Mouse (Mus musculus) limb, embryonic 14.5 days (tissue): ENCODE results near the gene Rnf187. TPM values are rescaled to one million over a fixed set of nuclear protein-coding genes. Genes with fewer than 3 reads are reported as not detected.
A peak's percentile ranks its signal among the peaks of the same experiment; 100 is the strongest.

ENCODE experiments used
- ATAC-seq: fragments of 200-750 bp; cut with Nextera tagmentation; 2 replicates; pipeline ENCODE4 v1.8.0; 2017; ENCODE audit warnings: low read depth, moderate number of reproducible peaks, moderate TSS enrichment; ENCODE audit not compliant: low FRiP score
- DNase-seq: peaks from one replicate; pipeline ENCODE4 v3.0.0-alpha.2; 2015; ENCODE audit warnings: low spot score
- H3K27ac ChIP-seq: fragments of 300-500 bp; sonication (generic); replicated peaks from 2 replicates; pipeline ENCODE4 v1.5.1; 2014; ENCODE audit warnings: low read depth, mild to moderate bottlenecking, low read length, moderate library complexity, mixed read lengths
- H3K27me3 ChIP-seq: fragments of 300-500 bp; sonication (generic); 2 replicates; pipeline ENCODE4 v1.6.1; 2014; ENCODE audit warnings: low read length, mixed read lengths; ENCODE audit not compliant: control insufficient read depth, insufficient read depth
- H3K36me3 ChIP-seq: fragments of 300-500 bp; sonication (generic); 2 replicates; pipeline ENCODE4 v1.6.1; 2014; ENCODE audit warnings: mild to moderate bottlenecking, low read length, moderate library complexity, mixed read lengths; ENCODE audit not compliant: control insufficient read depth, insufficient read depth
- H3K4me1 ChIP-seq: fragments of 300-500 bp; sonication (generic); 2 replicates; pipeline ENCODE4 v1.6.1; 2014; ENCODE audit warnings: antibody characterized with exemption, low read length, mixed read lengths; ENCODE audit not compliant: control insufficient read depth, insufficient read depth
- H3K4me2 ChIP-seq: fragments of 300-500 bp; sonication (generic); replicated peaks from 2 replicates; pipeline ENCODE4 v1.6.1; 2014; ENCODE audit warnings: low read depth, mild to moderate bottlenecking, low read length, moderate library complexity; ENCODE audit not compliant: severe bottlenecking
- H3K4me3 ChIP-seq: fragments of 300-500 bp; sonication (generic); replicated peaks from 2 replicates; pipeline ENCODE4 v1.5.1; 2014; ENCODE audit warnings: low read length
- H3K9ac ChIP-seq: fragments of 300-500 bp; sonication (generic); 2 replicates; pipeline ENCODE4 v1.6.1; 2014; ENCODE audit warnings: mild to moderate bottlenecking, low read depth, low read length, moderate library complexity; ENCODE audit not compliant: severe bottlenecking
- H3K9me3 ChIP-seq: fragments of 300-500 bp; sonication (generic); 2 replicates; pipeline ENCODE4 v1.6.1; 2016; ENCODE audit warnings: low read length; ENCODE audit not compliant: control insufficient read depth
- POLR2A ChIP-seq: fragments of 200-500 bp; IDR thresholded peaks from 2 replicates; pipeline ENCODE4 v1.8.0; 2012; ENCODE audit warnings: inconsistent platforms, mild to moderate bottlenecking, moderate library complexity, borderline replicate concordance; ENCODE audit not compliant: insufficient read depth, insufficient read length; ENCODE audit errors: extremely low read depth
- WGBS: fragments of 180-500 bp; shearing (Covaris S2); extraction: QIAGEN DNeasy Blood & Tissue Kit; methylation state at CpG from one replicate; pipeline ENCODE4 v1.1.7; 2014; 5-methylcytosine and 5-hydroxymethylcytosine counted together
- polyA plus RNA-seq, 2 experiments: library from polyadenylated mRNA; depleted of rRNA in 1 of 2; stranded (reverse) in 1 of 2; unstranded in 1 of 2; fragments of >200 nt; fragmentation: Nextera tagmentation in 1 of 2; extraction: Ambion mirVana in 1 of 2; gene quantifications; 2 replicates each; pipeline versions ENCODE4 v1.2.1 to v1.2.3; 2012 to 2014

Rnf187 gene
- polyA plus RNA-seq, 2 experiments: 248 to 284 TPM

DNA sequence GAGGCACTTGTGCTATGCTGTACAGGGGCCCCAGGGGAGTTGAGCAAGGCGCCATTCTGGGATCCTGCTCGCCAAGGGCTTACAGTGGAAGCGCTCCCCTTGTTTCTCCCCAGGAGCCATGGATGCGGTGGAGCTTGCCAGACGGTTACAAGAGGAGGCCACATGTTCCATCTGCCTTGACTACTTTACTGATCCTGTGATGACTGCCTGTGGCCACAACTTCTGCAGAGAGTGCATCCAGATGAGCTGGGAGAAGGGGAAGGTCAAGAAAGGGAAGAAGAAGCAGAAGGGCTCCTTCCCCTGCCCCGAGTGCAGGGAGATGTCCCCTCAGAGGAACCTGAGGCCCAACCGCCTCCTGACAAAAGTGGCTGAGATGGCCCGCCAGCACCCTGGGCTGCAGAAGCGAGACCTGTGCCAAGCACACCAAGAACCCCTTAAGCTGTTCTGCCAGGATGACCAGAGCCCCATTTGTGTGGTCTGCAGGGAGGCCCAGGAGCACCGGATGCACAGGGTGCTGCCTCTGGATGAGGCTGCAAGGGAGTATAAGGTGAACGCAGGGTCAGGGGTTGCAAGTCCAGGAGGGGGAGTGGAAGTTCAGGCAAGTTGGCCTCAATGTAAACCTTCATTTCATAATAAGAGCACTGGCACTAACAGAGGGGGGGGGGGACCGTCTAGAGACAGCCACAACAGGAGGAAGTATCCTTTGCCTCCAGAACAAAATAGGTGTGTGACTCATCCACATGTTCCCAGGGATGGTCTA, 26.5 kb upstream of the Rnf187 start:
- DNase-seq (no peak), ATAC-seq (no peak)
- H3K4me1 ChIP-seq: no peaks in the 10 kb centered on the region
- H3K4me2 ChIP-seq: no peak overlapping the region
- H3K9me3 ChIP-seq: no peaks in the 10 kb centered on the region
- no peak overlapping the region for H3K4me3 ChIP-seq
- no peak overlapping the region for H3K9ac ChIP-seq
- H3K27me3 ChIP-seq: 0 out of 2 replicates have a peak, but pooled peaks cover 4% of the 10 kb centered on the region
- peaks cover 3% of the 10 kb centered on the region for H3K36me3 ChIP-seq
- WGBS: 51% methylated on average over 12 of the region's 12 CpGs
- H3K27ac ChIP-seq: no peak overlapping the region
- TF ChIP-seq POLR2A: no peak

DNA sequence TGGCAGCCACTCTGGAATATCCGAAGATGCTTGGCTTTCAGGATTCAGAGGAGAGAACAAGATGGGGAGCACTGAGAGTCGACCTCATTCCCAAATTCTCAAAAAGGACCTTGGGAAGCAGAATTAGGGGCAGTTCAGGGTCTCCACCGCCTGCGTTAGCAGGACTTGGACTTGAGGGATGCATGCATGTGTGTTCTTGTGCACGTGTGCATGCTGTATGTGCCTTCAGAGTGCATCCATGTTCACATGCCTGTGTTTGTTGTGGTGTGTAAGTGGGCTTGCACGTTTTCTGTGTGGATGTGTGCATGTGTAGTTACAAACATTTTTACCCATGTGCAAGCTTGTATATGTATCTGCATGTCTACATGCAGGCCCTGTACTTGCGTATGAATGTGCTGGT, 25.5 kb upstream of the Rnf187 start:
- no peaks in the 10 kb centered on the region for H3K9me3 ChIP-seq
- no peaks in the 10 kb centered on the region for H3K36me3 ChIP-seq
- 0 out of 2 replicates have a peak, but pooled peaks cover 4% of the 10 kb centered on the region for H3K27me3 ChIP-seq
- no peak overlapping the region for H3K27ac ChIP-seq
- 0 out of 2 replicates have a peak, but pooled peaks cover 2% of the 10 kb centered on the region for H3K4me1 ChIP-seq
- DNase-seq (no peak), ATAC-seq (no peak)
- no peak overlapping the region for H3K4me3 ChIP-seq
- WGBS: 89% methylated on average over 7 of the region's 7 CpGs
- no peak for TF ChIP-seq POLR2A
- H3K4me2 ChIP-seq: no peak overlapping the region
- H3K9ac ChIP-seq: no peak overlapping the region

DNA sequence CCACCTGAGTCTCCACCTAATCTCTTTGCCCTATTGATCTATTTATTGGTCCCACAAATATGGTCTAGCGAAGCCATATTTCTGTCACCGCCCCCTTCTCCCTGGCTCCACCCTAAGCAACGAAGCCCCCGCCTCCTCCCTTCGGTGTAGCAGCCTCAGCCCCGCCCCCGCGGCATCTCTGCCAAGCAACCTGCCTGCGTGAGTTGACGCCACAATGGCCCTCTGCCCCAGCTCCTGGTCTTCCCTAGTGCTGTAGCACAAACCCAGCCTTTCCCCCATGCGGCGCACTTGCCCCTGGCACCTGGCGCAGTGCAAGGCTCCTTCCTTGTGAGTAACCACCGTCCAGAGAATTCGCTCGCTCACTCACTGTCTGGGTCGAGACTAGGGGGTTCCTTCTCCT, 24.8 kb upstream of the Rnf187 start:
- H3K27me3 ChIP-seq: 0 out of 2 replicates have a peak, but pooled peaks cover 4% of the 10 kb centered on the region
- TF ChIP-seq POLR2A: no peak
- H3K9me3 ChIP-seq: no peaks in the 10 kb centered on the region
- H3K4me1 ChIP-seq: 0 out of 2 replicates have a peak, but pooled peaks cover 2% of the 10 kb centered on the region
- H3K4me3 ChIP-seq: no peak overlapping the region
- WGBS: 36% methylated on average over 17 of the region's 17 CpGs
- H3K9ac ChIP-seq: no peak overlapping the region
- no peak overlapping the region for H3K27ac ChIP-seq
- no peak for ATAC-seq
- no peak overlapping the region for H3K4me2 ChIP-seq
- H3K36me3 ChIP-seq: no peaks in the 10 kb centered on the region
- no peak for DNase-seq

DNA sequence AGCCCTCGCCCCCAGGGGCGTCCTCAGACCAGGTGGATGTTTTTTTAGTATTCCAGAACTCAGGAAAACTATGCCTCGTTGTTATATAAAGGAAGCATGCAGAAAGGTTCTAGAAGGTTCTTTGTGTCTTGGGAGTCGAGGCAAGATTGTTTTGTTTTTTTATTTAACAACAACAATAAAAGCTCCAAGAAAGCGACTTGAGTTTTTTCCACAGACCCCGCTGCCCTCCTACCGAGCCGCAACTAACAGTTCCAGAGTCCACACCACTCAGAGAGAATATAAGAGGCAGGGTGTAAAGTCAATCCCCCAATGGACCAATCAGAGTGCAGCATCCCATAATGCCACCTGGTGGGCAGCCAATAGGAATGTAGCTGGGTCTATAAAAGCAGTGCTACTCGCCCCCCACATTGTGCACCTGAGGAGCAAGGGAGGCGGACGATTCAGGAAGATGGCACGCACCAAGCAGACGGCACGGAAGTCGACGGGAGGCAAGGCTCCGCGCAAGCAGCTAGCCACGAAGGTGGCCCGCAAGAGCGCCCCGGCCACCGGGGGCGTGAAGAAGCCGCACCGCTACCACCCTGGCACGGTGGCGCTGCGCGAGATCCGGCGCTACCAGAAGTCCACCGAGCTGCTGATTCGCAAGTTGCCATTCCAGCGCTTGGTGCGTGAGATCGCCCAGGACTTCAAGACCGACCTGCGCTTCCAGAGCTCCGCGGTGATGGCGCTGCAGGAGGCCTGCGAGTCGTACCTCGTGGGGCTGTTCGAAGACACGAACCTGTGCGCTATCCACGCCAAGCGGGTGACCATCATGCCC, 22.9 kb upstream of the Rnf187 start:
- no peak for DNase-seq
- WGBS: 58% methylated on average over 50 of the region's 50 CpGs
- Histone ChIP-seq H3K4me3 (no peak overlapping the region), H3K9me3 (no peaks in the 10 kb centered on the region), H3K36me3 (peaks cover 9% of the 10 kb centered on the region), H3K4me2 (no peak overlapping the region), H3K27ac (no peak overlapping the region), H3K27me3 (0 out of 2 replicates have a peak, but pooled peaks cover 4% of the 10 kb centered on the region), H3K4me1 (peaks cover 14% of the 10 kb centered on the region; the same call in 1 of the 2 replicates), H3K9ac (no peak overlapping the region)
- ATAC-seq: no peak
- no peak for TF ChIP-seq POLR2A

DNA sequence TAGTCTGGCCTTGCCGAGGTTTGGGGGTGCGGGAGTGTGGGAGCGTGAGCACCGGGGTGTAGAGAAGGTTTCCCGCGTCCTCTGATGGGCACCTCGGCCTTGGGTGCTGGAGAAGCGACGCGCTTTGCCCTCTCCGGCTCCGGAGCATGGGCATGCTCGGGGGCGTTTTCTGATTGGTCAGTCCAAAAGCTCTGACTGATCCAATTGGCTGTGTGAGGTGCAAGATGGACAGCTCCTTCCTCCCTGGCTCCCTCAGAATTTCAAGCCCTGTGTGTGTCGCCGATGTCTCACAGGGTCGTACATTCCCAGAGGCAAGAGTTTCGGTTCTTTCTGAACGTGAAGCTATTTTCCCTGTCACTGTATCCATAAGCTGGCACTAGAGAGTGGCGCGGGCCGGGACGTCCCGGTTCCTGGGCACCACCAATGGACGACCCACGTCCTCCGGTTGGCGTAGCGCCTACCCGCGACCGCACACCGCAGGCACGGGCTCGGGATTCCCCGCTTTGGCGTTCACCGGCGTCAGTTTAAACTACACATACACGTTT, 21.3 kb upstream of the Rnf187 start:
- Histone ChIP-seq H3K4me2 (peak overlapping the region; percentile 86), H3K4me1 (peaks cover 20% of the 10 kb centered on the region; the same call in 1 of the 2 replicates), H3K27me3 (0 out of 2 replicates have a peak, but pooled peaks cover 4% of the 10 kb centered on the region), H3K9ac (peak overlapping the region; percentile 34; the same call in 1 of the 2 replicates), H3K27ac (no peak overlapping the region), H3K36me3 (peaks cover 9% of the 10 kb centered on the region), H3K4me3 (peak overlapping the region; percentile 44), H3K9me3 (no peaks in the 10 kb centered on the region)
- ATAC-seq (peak; percentile 85), DNase-seq (peak; percentile 84)
- WGBS: 3% methylated on average over 40 of the region's 40 CpGs
- no peak for TF ChIP-seq POLR2A
